Mouse (Mus musculus) thymus, postnatal 25 days (tissue): ENCODE measurements around the gene Tnfrsf8.
A peak's percentile ranks its signal among the peaks of the same experiment; 100 is the strongest.

Source experiments
- DNase-seq: peaks from one replicate; pipeline ENCODE4 v3.0.0; 2022

The Tnfrsf8 gene

GRCm38 (mm10) chr4:145267631-145268110 lies 47.3 kb downstream of the Tnfrsf8 start:
- no peak for DNase-seq

GRCm38 (mm10) chr4:145266505-145266904 lies 48.5 kb downstream of the Tnfrsf8 start:
- peak; percentile 51 for DNase-seq

GRCm38 (mm10) chr4:145264761-145265160 lies 50.2 kb downstream of the Tnfrsf8 start:
- DNase-seq, result no peak

- no peak for DNase-seq
Observed at GRCm38 (mm10) chr4:145263583-145263982, 51.4 kb downstream of the Tnfrsf8 start.

- DNase-seq, result no peak
Observed at GRCm38 (mm10) chr4:145260802-145261201, 54.2 kb downstream of the Tnfrsf8 start.

- no peak for DNase-seq
Observed at GRCm38 (mm10) chr4:145257751-145258434, 57.1 kb downstream of the Tnfrsf8 start.

- DNase-seq, result no peak
Observed at GRCm38 (mm10) chr4:145256144-145256543, 58.8 kb downstream of the Tnfrsf8 start.

- DNase-seq, result peak; percentile 57
Observed at GRCm38 (mm10) chr4:145254418-145254817, 60.5 kb downstream of the Tnfrsf8 start.

- DNase-seq, result no peak
Observed at GRCm38 (mm10) chr4:145252611-145253010, 62.4 kb downstream of the Tnfrsf8 start.

- no peak for DNase-seq
Observed at GRCm38 (mm10) chr4:145251546-145251945, 63.4 kb downstream of the Tnfrsf8 start.

- DNase-seq, result peak; percentile 40
Observed at GRCm38 (mm10) chr4:145250002-145250401, 65.0 kb downstream of the Tnfrsf8 start.

- DNase-seq, result no peak
Observed at GRCm38 (mm10) chr4:145247556-145247955, 67.4 kb downstream of the Tnfrsf8 start.

GRCm38 (mm10) chr4:145246173-145247011 lies 68.6 kb downstream of the Tnfrsf8 start, which contains the start of gene Tnfrsf1b:
Gene Tnfrsf1b, minus strand, starts transcription at chr4:145246870.
- peak; percentile 72 for DNase-seq

- no peak for DNase-seq
Observed at GRCm38 (mm10) chr4:145245581-145245980, 69.4 kb downstream of the Tnfrsf8 start.

GRCm38 (mm10) chr4:145244676-145245075 lies 70.3 kb downstream of the Tnfrsf8 start:
- DNase-seq, result no peak

- DNase-seq, result peak; percentile 42
Observed at GRCm38 (mm10) chr4:145242719-145243350, 72.1 kb downstream of the Tnfrsf8 start.

- DNase-seq, result peak; percentile 47
Observed at GRCm38 (mm10) chr4:145240723-145241231, 74.2 kb downstream of the Tnfrsf8 start.

GRCm38 (mm10) chr4:145239049-145239830 lies 75.7 kb downstream of the Tnfrsf8 start:
- DNase-seq, result no peak

- DNase-seq, result peak; percentile 56
Observed at GRCm38 (mm10) chr4:145236027-145236426, 78.9 kb downstream of the Tnfrsf8 start.

GRCm38 (mm10) chr4:145233487-145234228 lies 81.3 kb downstream of the Tnfrsf8 start:
- DNase-seq, result no peak

- DNase-seq, result no peak
Observed at GRCm38 (mm10) chr4:145231732-145232131, 83.2 kb downstream of the Tnfrsf8 start.

- no peak for DNase-seq
Observed at GRCm38 (mm10) chr4:145230647-145231046, 84.3 kb downstream of the Tnfrsf8 start.
